Mouse (Mus musculus): ENCODE measurements at regions not wholly inside any gene's neighbourhood (a gene's known extent, or its start where the extent isn't known, plus 50 kb on each side); places are given as distances from the start of the nearest gene placed in this dataset.

DNA sequence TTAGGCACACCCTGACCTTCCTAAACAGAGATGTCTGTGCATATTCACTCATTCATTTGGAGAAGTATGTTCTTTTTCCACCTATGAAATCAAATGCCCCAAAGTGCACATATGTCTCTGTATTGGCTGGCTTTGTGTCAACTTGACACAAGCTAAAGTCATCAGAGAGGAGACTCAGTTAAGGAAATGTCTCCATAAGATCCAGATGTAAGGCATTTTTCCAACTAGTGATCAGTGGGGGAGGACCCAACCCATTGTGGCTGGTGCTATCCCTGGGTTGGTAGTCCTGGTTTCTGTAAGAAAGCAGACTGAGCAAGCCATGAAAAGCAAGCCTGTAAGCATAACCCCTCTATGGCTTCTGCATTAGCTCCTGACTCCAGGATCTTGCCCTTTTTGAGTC lies 1226.8 kb upstream of the Gm7489 start:
- Histone ChIP-seq H3K27ac (ENCODE audit: low read depth, low read length) (no peak overlapping the region), H3K4me2 (ENCODE audit: low read depth) (no peak overlapping the region), H3K9ac (no peak overlapping the region), H3K36me3 (ENCODE audit: insufficient read depth) (no peaks in the 10 kb centered on the region), H3K4me1 (ENCODE audit: insufficient read depth) (no peaks in the 10 kb centered on the region), H3K9me3 (ENCODE audit: low read length) (no peaks in the 10 kb centered on the region), H3K4me3 (ENCODE audit: low read depth, low read length) (no peak overlapping the region), H3K27me3 (ENCODE audit: insufficient read depth, low read length) (no peaks in the 10 kb centered on the region)
- no peak for ATAC-seq
- TF ChIP-seq CTCF (IDR thresholded peaks at IDR 0.05; ENCODE audit: low read depth) = no peak
- no peak for DNase-seq
